Mouse (Mus musculus): ENCODE measurements around the gene Ipo4. TPM values are rescaled to one million over a fixed set of nuclear protein-coding genes. Genes with fewer than 3 reads are reported as not detected.

Ipo4 gene
- total RNA-seq, 2 experiments from 2014 or later: 118 to 130 TPM

GRCm38 (mm10) chr14:55656935-55657334 lies 21.2 kb upstream of the Ipo4 start:
- no peak for DNase-seq (ENCODE audit: extremely low spot score in 1 of 2, low spot score in 2 of 2)
- intact Hi-C loops (cut with DNase I): no loop called here
- TF ChIP-seq CTCF (IDR thresholded peaks at IDR 0.05): no peak

GRCm38 (mm10) chr14:55651528-55651927 lies 15.8 kb upstream of the Ipo4 start:
- no peak overlapping the region for H3K4me3 ChIP-seq
- DNase-seq (ENCODE audit: extremely low spot score in 1 of 2, low spot score in 2 of 2): no peak
- TF ChIP-seq CTCF (IDR thresholded peaks at IDR 0.05): no peak
- no peak overlapping the region for H3K27ac ChIP-seq
- intact Hi-C loops (cut with DNase I): no loop called here

More at GRCm38 (mm10) chr14:55656935-55657334, 21.2 kb upstream of the Ipo4 start:
- Histone ChIP-seq H3K27ac (no peak overlapping the region), H3K4me3 (no peak overlapping the region)

DNA sequence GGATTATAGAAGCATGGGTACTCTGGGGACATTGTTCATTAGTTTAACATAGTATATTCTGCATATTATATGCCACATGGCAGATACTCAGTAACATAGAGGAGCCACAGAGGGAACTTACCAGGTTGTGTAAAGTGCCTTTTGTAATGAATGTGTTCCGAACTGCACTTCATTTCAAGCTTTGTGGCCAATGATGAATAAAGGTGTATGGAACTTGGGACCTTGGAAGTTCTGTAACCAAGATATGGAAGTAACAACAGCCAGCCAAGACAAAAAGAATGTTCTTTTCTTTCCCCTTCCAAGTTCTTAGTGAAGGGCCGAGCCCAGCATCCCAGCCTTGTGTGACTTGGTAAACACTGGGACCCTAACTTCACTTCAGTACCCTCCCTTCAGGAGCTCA lies 14.1 kb upstream of the Ipo4 start, which contains the start of gene Tssk4:
Tssk4 (plus strand) TSS at position 301 of the 400 bp plus-strand sequence.
- no peak for TF ChIP-seq CTCF (IDR thresholded peaks at IDR 0.05)
- Histone ChIP-seq H3K4me3 (no peak within 1 kb of the TSS), H3K27ac (no peak within 1 kb of the TSS)
- no peak for DNase-seq (ENCODE audit: extremely low spot score in 1 of 2, low spot score in 2 of 2)
- intact Hi-C loops (cut with DNase I): no loop called here

DNA sequence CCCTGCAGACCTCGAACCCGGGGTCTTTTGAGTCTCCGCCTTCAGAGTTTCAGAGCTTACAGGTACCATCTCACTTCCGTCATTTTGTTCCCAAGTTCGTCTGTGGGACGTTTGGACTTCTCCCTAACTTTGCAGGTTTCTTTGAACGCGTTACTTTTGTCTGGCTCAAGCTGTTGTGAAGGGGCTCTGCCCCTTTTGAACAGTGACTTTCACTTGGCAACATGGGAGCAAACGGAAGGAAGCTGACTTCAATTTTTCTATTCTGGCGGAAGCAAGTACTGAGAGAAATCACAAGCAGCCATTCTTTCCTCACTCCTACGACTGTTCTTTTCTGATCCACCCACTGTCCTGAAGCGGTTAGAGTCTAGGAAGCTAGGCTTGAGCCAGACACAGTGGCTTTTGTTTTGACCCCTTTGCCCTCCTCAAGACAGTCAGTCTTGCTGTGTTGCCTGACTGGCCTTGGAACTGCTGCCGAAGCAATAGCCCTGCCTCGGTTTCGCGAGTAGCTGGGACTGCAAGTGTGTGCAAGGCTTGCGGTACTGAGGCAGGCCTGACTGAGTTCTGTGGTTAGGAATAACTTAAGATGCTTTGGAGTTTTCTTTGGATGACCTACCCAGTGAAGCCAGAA lies 8.6 kb upstream of the Ipo4 start:
- H3K27ac ChIP-seq: no peak overlapping the region
- no peak for DNase-seq (ENCODE audit: extremely low spot score in 1 of 2, low spot score in 2 of 2)
- intact Hi-C loops (cut with DNase I): no loop called here
- no peak for TF ChIP-seq CTCF (IDR thresholded peaks at IDR 0.05)
- H3K4me3 ChIP-seq: peak overlapping the region; percentile 91

DNA sequence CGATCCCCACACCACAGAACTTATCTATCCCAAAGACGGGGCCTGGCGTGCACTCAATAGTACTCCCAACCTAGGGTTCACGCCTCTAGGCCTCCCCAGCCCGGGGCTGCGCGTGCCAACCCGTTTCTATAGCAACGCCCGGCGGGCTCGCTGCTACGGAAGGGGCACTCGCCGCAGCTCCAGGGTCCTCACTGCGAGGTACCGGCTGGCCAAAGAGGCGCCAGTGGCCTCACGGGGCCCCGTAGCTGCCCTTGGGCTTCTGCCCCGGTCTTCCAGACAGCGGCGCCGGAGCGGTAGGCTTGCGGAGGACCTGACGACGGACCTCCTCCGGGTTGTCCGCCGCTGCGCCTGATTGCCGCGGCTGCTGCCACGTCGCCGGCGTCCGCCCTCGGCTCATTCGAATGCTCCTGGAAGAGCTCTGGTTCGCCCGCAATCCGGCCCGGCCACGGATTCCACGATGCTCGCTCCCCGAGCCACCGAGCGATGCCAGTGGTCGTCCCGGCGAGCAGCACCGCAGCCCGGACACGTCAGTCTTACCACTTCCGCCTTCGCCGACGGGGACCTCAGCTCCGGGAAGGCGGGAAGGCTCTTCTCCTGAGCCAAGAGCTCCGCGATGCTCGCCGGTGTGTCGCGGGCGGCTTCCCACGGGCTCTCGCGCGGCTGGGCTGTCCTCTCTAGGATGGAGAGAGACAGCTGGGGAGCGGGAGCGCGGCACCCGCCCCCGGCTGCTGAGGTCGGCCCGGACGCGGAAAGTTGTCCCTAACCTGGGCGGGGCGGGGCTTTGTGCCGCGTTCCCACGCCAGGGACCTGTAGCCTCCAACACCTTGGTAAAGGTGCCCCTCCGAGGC lies 7.5 kb upstream of the Ipo4 start, which contains the start of gene Tm9sf1:
Tm9sf1 (minus strand) TSS at position 747 of the 848 bp plus-strand sequence.
- intact Hi-C loops (cut with DNase I): no loop called here
- no peak for TF ChIP-seq CTCF (IDR thresholded peaks at IDR 0.05)
- DNase-seq (ENCODE audit: extremely low spot score in 1 of 2, low spot score in 2 of 2): peak; percentile 82 to 87
- Histone ChIP-seq H3K27ac (peak within 1 kb of the TSS; percentile 99), H3K4me3 (peak within 1 kb of the TSS; percentile 91)

GRCm38 (mm10) chr14:55642679-55643059 lies 6.9 kb upstream of the Ipo4 start:
- intact Hi-C loops (cut with DNase I): no loop called here
- peak overlapping the region; percentile 99 for H3K27ac ChIP-seq
- no peak for TF ChIP-seq CTCF (IDR thresholded peaks at IDR 0.05)
- DNase-seq (ENCODE audit: extremely low spot score in 1 of 2, low spot score in 2 of 2): no peak
- peak overlapping the region; percentile 91 for H3K4me3 ChIP-seq

DNA sequence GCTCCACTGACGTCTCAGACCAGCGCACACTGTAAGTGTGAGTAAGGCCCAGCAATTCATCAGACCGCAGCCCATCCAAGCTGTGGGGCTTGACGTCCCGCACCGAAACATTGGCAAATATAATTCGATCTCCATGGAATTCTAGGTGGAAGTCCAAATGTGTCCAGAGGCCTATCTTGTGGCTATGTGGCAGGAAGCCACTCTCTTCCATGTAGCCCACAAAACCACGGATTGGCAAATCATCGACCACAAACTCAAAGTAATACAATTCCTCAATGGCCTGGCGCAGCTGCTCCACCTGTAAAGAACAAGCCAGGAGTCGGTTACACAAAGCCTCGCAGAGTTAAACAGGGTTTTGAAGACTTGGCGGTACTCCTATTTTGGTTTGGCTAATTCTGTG lies 5.5 kb upstream of the Ipo4 start:
- no peak overlapping the region for H3K27ac ChIP-seq
- intact Hi-C loops (cut with DNase I): no loop called here
- TF ChIP-seq CTCF (IDR thresholded peaks at IDR 0.05): no peak

DNA sequence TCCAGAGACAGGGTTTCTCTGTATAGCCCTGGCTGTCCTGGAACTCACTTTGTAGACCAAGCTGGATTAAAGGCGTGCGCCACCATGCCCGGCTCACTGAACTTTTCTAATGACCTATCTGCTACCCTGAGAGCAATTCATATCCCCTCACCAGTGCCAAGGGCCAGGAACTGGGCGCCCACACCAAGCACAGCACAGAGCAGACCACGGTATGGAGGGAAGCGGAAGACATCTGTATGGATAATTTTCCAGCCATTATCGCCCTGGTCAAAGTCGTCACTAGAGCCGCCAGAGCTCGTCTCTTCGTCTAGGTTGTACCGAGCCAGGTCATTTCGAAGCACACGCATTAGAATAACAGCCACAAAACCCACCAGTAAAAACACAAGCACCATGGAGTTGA lies 5.1 kb upstream of the Ipo4 start:
- no peak overlapping the region for H3K27ac ChIP-seq
- no peak for DNase-seq (ENCODE audit: extremely low spot score in 1 of 2, low spot score in 2 of 2)
- intact Hi-C loops (cut with DNase I): no loop called here
- TF ChIP-seq CTCF (IDR thresholded peaks at IDR 0.05): no peak
- no peak overlapping the region for H3K4me3 ChIP-seq

More for the DNA sequence above, 5.5 kb upstream of the Ipo4 start:
- DNase-seq (ENCODE audit: extremely low spot score in 1 of 2, low spot score in 2 of 2): no peak
- no peak overlapping the region for H3K4me3 ChIP-seq

- Histone ChIP-seq H3K27ac (no peak within 1 kb of the TSS), H3K4me3 (no peak within 1 kb of the TSS)
- intact Hi-C loops (cut with DNase I): no loop called here
- no peak for TF ChIP-seq CTCF (IDR thresholded peaks at IDR 0.05)
- no peak for DNase-seq (ENCODE audit: extremely low spot score in 1 of 2, low spot score in 2 of 2)
These were observed 2.0 kb upstream of the Ipo4 start, which contains the start of gene Gm49378 for GRCm38 (mm10) chr14:55637795-55638194. Gene Gm49378, minus strand, starts transcription at chr14:55637895.

DNA sequence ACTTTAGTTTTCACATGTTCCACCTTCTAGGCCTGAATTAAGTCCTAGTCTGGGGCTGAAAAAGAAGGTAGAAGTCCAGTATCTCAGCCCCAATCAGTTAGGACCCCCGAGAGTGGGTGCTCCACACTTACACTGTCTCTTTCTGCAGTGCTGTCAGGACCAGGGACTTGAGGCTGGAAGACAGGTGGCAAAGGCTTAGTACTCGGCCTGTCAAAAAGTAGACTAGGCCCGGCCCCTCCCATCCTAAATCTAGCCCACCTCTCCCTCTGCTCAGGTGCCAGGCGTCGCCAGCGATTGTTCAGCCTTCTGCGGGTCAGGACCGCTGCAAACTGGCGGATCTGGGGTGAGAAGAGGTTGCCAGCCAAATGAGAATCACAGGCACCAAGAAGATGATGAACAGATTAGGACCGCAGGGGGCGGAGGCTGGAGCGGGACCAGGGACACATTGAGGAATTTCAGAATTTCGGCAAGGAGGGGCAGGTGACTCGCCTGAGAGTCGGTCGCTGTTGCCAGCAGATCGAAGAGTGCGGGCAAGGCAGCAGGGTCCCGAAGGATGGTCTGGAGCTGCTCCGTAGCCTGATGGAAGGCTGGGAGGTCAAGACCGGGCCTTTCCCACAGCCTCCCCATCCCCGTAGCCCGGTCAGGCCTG lies 759 bp downstream of the Ipo4 start:
- peak overlapping the region; percentile 85 for H3K27ac ChIP-seq
- intact Hi-C loops (cut with DNase I): no loop called here
- no peak for TF ChIP-seq CTCF (IDR thresholded peaks at IDR 0.05)
- DNase-seq (ENCODE audit: extremely low spot score in 1 of 2, low spot score in 2 of 2): peak in 1 of 2 experiments; percentile 34
- peak overlapping the region; percentile 94 for H3K4me3 ChIP-seq

DNA sequence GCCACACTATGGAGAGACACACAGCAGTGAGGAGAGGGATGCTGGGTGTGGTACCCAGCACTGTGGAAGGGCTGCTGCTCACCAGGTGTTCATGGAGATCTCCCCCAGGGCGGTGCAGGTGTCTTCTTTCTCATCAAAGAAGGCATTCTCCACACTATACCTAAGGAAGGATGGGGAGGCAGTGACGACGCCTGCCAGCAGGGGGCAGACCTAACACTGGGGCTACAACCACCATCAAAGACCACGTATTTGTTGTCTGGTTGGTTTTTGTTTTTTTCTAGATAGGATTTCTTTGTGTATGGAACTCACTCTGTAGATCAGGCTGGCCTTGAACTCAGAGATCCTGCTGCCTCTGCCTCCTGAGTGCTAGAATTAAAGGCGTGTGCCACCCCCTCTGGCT lies 6.4 kb downstream of the Ipo4 start:
- Histone ChIP-seq H3K4me3 (no peak overlapping the region), H3K27ac (no peak overlapping the region)
- TF ChIP-seq CTCF (IDR thresholded peaks at IDR 0.05): peak; percentile 79
- DNase-seq (ENCODE audit: extremely low spot score in 1 of 2, low spot score in 2 of 2): peak in 1 of 2 experiments; percentile 33
- intact Hi-C loops (cut with DNase I): no loop called here

All from left cerebral cortex, adult 2 months (tissue).